Mouse (Mus musculus): ENCODE results near the gene Smarcb1.
"Not testable (repeated sequence)": the region's sequence is repeated elsewhere in the genome, so short reads cannot be mapped to it uniquely, and the experiment has no call there.

The Smarcb1 gene

GRCm38 (mm10) chr10:75889406-75890153, 31.8 kb downstream of the Smarcb1 start:
- DNase-seq (ENCODE audit: low spot score) = peak; percentile 74

GRCm38 (mm10) chr10:75887504-75887903, 33.9 kb downstream of the Smarcb1 start:
- DNase-seq (ENCODE audit: low spot score) = not testable (repeated sequence)

DNA sequence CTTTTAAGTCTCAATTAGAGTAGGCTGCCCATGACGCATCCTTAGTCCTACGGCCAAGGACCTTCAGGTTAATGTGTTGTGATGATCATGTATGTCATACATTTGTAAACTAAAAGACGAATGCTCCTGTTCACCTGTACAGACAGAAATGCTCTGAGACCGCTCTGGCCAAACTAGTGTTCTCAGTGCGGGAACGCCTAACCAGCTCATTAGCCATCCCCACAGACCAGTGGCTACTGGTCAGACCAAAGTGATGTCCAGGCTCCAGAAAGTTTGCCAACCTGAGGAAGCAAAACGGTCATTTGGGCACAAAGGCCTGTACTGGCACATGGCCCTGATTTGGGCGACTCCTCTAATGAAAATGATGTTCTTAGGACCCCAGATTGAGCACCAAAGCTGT, 36.7 kb downstream of the Smarcb1 start:
- no peak for DNase-seq (ENCODE audit: low spot score)

DNA sequence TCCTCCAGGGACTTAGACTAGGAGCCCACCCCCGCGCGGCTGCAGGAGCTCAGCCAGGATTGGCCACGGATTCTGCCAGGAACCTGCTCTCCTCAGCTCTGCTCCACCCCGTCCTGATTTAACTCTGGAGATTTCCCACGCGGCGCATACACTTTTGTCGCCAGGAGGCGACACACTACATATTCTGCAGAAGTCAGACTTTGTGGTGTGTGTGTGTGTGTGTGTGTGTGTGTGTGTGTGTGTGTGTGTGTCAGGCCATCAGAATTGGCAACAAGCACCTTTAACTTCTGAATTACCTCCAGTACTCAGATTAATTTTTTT, 38.2 kb downstream of the Smarcb1 start:
- DNase-seq (ENCODE audit: low spot score) = peak; percentile 73

- DNase-seq (ENCODE audit: low spot score) = no peak
Measured at GRCm38 (mm10) chr10:75882433-75883231, 38.8 kb downstream of the Smarcb1 start.

GRCm38 (mm10) chr10:75881578-75882432, 39.6 kb downstream of the Smarcb1 start:
- DNase-seq (ENCODE audit: low spot score) = no peak

DNA sequence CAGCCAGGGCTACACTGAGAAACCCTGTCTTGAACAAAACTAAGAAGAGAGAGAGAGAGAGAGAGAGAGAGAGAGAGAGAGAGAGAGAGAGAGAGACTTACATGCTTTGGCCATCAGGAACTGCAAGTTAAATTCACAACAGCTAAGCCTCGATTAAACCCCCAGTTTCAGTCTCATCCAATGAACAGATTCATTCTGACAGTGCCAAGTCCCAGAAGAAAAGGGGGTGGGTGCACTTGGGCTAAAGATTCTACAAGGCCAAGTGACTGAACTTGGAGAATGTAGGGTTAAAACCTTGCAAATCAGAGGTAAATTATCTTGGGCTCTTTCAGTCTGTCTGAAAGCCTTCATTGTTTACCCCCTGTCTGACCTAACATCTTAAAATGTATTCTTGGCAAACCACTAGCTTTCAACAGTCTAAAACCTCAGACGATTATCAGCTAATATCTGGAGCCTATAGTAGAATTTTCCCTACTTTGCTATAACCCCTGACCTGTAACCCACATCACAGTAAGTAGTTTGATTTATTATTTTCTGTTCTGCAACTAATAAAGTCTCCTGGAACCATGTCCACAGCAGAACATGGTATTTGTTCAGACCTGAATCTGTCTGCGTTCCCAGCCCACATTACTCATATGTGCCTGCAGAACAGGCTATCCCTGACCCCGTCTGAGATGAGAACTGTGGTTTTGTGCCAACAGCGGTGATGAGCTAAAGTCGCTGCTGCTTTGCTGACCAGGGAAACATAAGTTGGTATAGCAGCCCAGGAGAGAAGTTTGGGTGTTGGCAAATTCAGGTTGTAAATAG, 40.4 kb downstream of the Smarcb1 start:
- no peak for DNase-seq (ENCODE audit: low spot score)

DNA sequence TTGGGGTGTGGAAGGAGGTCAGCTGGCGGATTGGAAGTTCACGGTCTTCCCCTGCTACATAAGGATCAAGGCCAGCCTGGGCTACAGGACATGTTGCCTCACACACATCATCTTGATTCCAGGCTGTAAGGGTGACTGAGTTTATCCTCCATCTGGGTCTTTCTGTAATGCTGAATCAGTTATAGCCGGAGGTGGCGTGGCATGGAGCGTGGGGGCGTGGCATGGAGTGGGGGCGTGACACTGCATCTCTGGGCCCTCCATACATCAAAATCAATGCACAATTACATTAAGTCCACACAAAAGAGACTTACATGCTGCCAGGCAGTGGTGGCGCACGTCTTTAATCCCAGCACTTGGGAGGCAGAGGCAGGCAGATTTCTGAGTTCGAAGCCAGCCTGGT, 41.1 kb downstream of the Smarcb1 start:
- DNase-seq (ENCODE audit: low spot score) = no peak

GRCm38 (mm10) chr10:75878836-75879235, 42.6 kb downstream of the Smarcb1 start:
- no peak for DNase-seq (ENCODE audit: low spot score)

DNA sequence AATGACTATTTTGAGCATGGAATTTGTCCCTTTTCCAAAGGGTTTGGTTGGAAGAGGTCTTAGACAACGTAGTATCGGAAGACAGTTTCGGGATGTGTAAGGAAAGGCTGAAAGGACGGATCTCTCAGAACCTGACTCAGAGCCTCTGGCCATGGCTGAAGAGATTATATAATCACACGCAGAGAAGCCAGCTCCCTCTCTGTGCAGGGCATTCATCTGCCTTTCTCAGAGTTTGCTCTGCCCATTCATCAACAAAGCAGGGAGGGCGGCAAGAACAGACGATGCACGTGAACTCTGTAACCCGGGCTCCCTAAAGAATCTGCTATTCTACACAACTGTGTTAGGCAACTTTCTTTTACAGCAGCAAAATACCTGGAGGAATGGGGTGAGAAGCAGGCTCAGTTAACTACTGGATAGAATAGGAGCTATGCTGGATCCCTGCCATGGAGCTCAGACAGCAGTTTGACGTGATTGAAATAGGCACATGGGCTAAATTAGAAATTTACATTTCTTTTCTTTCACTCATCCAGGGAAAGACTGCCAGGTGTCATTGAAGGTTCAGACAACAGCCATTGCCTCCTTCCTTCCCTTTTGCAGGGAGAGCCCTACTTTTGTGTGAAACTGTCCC, 47.8 kb downstream of the Smarcb1 start:
- DNase-seq (ENCODE audit: low spot score) = no peak

GRCm38 (mm10) chr10:75872915-75873542, 48.4 kb downstream of the Smarcb1 start:
- peak; percentile 92 for DNase-seq (ENCODE audit: low spot score)

DNA sequence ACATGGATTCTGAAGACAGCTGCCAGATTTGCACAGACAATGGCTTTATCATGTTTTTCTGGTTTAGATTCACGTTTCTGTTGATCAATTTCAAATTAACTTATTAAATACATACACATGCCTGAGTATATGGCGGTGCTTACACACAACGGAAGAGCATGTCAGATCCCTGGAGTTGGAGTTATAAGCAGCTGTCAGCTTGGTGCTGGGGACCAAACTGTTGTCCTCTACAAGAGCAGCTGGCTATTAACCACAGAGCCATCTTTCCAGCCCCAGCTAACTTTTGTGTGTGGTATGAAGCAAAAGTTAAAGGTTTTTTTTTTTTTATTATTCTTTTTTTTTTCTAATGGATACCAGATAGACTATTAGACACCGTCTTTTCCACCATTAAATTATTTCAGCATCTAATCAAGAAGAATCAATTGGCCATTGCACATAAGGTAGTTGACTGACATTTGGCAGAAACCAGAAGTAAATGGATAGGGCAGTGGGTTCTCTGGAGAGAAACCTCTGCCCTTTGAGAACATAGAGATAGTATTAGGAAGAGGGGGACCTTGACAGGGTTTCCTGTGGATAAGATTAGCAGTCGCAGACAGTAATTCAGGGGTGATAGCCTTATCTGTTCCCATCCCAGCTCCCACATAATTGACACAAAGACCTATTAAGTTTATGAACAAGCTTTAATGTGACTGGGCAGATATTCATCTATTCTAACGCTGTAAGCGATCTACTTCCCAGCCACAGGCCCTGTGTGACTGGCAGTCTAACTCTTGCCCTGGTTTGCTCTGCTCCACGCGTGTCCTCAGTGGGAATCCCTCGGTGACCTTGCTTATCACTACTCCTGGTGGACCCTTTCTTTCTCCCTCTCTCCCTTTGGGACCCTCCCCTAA, 49.1 kb downstream of the Smarcb1 start:
- no peak for DNase-seq (ENCODE audit: low spot score)

DNA sequence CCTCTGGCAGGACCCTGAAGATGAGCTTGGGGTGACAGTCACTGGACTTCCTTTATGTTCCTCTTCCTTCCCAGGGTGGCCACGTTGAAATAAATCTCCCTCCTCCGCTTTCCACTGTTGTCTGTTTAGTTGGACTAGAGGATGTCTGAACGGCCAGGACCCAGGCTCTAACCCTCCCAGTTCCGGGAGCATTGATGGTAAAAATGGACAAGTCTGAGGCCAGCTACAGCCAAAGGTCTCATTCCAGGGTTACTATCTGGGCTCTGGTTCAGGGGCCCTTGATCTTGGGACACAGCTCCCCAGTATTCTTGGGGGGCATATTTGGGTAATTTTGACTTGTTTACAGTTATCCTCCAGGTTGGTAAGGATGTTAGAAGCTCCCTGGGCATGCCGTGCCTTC, 59.8 kb downstream of the Smarcb1 start:
- DNase-seq (ENCODE audit: low spot score) = no peak

DNA sequence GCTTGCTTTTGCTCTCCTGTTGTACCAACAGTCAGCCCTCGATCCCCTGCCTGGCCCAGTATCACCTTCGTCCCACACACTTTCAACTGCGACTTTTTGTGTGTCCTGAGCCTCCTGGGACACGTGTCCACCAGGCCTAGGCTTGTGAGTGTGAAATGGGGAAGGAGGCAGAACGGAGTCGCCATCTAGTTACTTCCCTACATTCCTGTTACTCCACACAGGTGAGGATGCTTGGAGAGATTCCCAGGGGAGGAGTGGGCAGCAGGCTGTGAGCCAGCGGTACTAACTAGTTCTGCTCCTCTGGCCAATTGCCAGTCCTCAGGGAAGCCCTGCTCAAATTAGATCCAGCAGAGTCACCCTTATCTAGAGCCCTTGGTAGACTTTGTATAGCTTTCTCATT, 60.7 kb downstream of the Smarcb1 start:
- DNase-seq (ENCODE audit: low spot score) = peak; percentile 65

DNA sequence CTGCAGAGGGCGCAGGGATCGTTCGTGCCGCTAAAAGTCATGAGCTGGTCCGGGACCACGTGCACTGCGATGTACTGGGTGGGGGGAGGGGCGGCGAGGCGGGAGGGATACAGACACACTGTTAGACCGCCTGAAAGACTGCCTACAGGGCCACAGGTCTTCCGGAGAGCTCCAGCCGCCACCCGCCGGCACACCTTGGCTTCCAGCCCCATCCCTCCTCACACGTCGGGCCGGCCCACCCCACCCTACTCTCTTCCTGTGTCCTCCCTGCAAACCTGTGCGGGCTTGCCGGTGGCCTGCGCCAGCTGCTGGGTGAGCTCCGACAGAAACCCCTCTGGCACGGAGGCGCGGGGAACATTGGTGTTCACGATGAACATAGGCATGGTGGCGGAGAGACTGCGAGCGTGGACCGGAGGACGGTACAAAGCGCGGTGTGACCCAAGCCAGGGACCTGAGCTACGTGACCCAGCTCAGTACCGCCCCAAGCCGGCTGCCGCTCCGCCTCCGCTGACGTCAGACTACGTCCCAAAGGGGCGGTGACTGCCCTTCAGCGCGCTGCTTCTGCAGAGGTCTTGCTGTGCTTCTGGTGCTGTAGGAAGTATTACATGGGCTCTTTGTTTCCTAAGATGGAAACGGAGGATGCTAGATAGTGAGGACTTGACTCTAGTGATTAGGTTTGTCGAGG, 61.5 kb downstream of the Smarcb1 start, which contains the start of gene Mif:
Gene Mif (minus strand): TSS at position 455 of the 685 bp plus-strand sequence.
- peak; percentile 95 for DNase-seq (ENCODE audit: low spot score)

- DNase-seq (ENCODE audit: low spot score) = peak; percentile 62
Measured at GRCm38 (mm10) chr10:75859107-75859746, 62.2 kb downstream of the Smarcb1 start.

GRCm38 (mm10) chr10:75857598-75857997, 63.8 kb downstream of the Smarcb1 start:
- DNase-seq (ENCODE audit: low spot score) = no peak

- DNase-seq (ENCODE audit: low spot score) = no peak
Measured at GRCm38 (mm10) chr10:75856976-75857375, 64.4 kb downstream of the Smarcb1 start.
